Mouse (Mus musculus) heart, embryonic 10.5 days (tissue): ENCODE data around the gene Fasl. TPM values are rescaled to one million over a fixed set of nuclear protein-coding genes. Genes with fewer than 3 reads are reported as not detected.

ENCODE experiments used
- polyA plus RNA-seq: library from polyadenylated mRNA; unstranded; fragments of >200 nt; fragmentation: Nextera tagmentation; extraction: Ambion mirVana; gene quantifications from 2 replicates; pipeline ENCODE4 v1.2.1, GENCODE M21; 2016

Fasl gene
- polyA plus RNA-seq, 1 experiment from 2014 or later: not detected

Other genes starting within 250 kb of the Fasl start
- gene Suco, start 88.2 kb upstream of the Fasl start, polyA plus RNA-seq: 23.4 and 26.1 TPM in 2 replicates
- 24.0 and 29.9 TPM in 2 replicates for gene Pigc, start 180.7 kb upstream of the Fasl start, polyA plus RNA-seq
- not detected in 2 replicates for gene 4930558K02Rik, start 191.1 kb upstream of the Fasl start, polyA plus RNA-seq